Mouse (Mus musculus) stomach, postnatal 0 days (tissue): ENCODE results near the gene G6pc3.

Experiments
- CTCF ChIP-seq: IDR thresholded peaks from 2 replicates; pipeline ENCODE4 v1.5.1; 2016; ENCODE audit warnings: antibody characterized with exemption, low read depth, mild to moderate bottlenecking, moderate library complexity
- EP300 ChIP-seq: optimal IDR thresholded peaks from 2 replicates; pipeline ENCODE3; 2016; ENCODE audit warnings: antibody characterized with exemption

GRCm38 (mm10) chr11:102207825-102208777, 18.7 kb downstream of the G6pc3 start:
- TF ChIP-seq CTCF = no peak
- TF ChIP-seq EP300 = no peak
